Mouse (Mus musculus) olfactory bulb, adult 2 months (tissue): Measurements from ENCODE around the gene Tff3. TPM values are rescaled to one million over a fixed set of nuclear protein-coding genes. Genes with fewer than 3 reads are reported as not detected.

Source experiments
- H3K27ac ChIP-seq: fragments of 200-500 bp; 2 replicates; pipeline ENCODE4 v1.5.1; 2012; ENCODE audit warnings: low read depth, low read length; ENCODE audit not compliant: insufficient read depth
- H3K4me1 ChIP-seq: fragments of 200-500 bp; 2 replicates; pipeline ENCODE4 v1.6.1; 2012; ENCODE audit warnings: low read length; ENCODE audit not compliant: control insufficient read depth, insufficient read depth
- H3K4me3 ChIP-seq: fragments of 200-500 bp; 2 replicates; pipeline ENCODE4 v1.5.1; 2012; ENCODE audit warnings: mild to moderate bottlenecking, low read depth, low read length, moderate library complexity; ENCODE audit not compliant: insufficient read depth
- CTCF ChIP-seq: fragments of 200-500 bp; IDR thresholded peaks from 2 replicates; pipeline ENCODE4 v1.5.1; 2012; ENCODE audit warnings: low read depth, mild to moderate bottlenecking, low read length, moderate library complexity; ENCODE audit not compliant: insufficient read depth
- POLR2A ChIP-seq: fragments of 200-500 bp; IDR thresholded peaks from 2 replicates; pipeline ENCODE4 v1.6.1; 2012; ENCODE audit warnings: mild to moderate bottlenecking, low read depth, low read length, moderate library complexity; ENCODE audit not compliant: insufficient read depth
- WGBS: fragments of 180-500 bp; shearing (Covaris S2); methylation state at CpG from one replicate; pipeline ENCODE4 v1.1.7; 2018; 5-methylcytosine and 5-hydroxymethylcytosine counted together
- polyA plus RNA-seq: library from polyadenylated mRNA; stranded (reverse); fragments of >200 nt; gene quantifications from 2 replicates; pipeline ENCODE4 v1.2.4, GENCODE M21; 2012; ENCODE audit warnings: low replicate concordance; ENCODE audit not compliant: missing spikeins, insufficient read depth, insufficient read length

Tff3 gene
- polyA plus RNA-seq, 1 experiment, result not detected

GRCm38 (mm10) chr17:31133776-31134175 is 4.3 kb upstream of the Tff3 start:
- Histone ChIP-seq H3K4me3 (no peak overlapping the region), H3K27ac (no peak overlapping the region), H3K4me1 (peaks cover 4% of the 10 kb centered on the region; the same call in 1 of the 2 replicates)
- WGBS, result 84% methylated on average over 15 of the region's 15 CpGs
- TF ChIP-seq POLR2A (no peak), CTCF (no peak)

DNA sequence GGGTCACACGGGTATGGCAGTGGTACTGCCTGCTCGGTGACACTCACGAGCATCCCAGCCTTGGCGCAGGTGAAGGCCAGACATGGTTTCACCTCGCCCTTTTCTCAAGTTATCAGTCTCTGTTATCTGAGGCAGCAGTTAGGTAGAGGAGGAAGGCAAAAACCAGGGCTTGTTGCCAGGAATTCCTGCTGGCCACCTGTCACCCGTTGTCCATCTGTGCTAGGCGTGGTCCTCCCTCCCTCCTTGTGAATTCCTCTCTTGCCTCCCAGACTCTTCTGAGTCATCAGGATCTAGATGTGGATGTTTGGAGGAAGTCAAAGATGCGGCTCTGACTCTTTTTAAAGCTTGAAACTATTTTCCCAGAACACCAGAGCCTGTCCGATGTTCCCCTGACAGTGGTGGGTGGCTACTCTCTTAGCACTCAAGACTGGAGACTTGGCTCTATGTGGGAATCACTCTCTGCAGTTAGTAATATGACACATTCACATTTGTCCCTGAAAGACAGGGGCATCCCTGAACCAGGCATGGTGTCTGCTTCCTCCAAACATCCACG is 1.9 kb upstream of the Tff3 start:
- Histone ChIP-seq H3K27ac (no peak overlapping the region), H3K4me3 (no peak overlapping the region), H3K4me1 (peaks cover 4% of the 10 kb centered on the region; the same call in 1 of the 2 replicates)
- 82% methylated on average over 10 of the region's 10 CpGs for WGBS
- no peak for TF ChIP-seq POLR2A
- no peak for TF ChIP-seq CTCF

GRCm38 (mm10) chr17:31128708-31129318 is 633 bp downstream of the Tff3 start:
- no peak for TF ChIP-seq CTCF
- no peak for TF ChIP-seq POLR2A
- WGBS, result 87% methylated on average over 9 of the region's 9 CpGs
- Histone ChIP-seq H3K4me3 (no peak overlapping the region), H3K27ac (no peak overlapping the region), H3K4me1 (peaks cover 2% of the 10 kb centered on the region; the same call in 1 of the 2 replicates)

DNA sequence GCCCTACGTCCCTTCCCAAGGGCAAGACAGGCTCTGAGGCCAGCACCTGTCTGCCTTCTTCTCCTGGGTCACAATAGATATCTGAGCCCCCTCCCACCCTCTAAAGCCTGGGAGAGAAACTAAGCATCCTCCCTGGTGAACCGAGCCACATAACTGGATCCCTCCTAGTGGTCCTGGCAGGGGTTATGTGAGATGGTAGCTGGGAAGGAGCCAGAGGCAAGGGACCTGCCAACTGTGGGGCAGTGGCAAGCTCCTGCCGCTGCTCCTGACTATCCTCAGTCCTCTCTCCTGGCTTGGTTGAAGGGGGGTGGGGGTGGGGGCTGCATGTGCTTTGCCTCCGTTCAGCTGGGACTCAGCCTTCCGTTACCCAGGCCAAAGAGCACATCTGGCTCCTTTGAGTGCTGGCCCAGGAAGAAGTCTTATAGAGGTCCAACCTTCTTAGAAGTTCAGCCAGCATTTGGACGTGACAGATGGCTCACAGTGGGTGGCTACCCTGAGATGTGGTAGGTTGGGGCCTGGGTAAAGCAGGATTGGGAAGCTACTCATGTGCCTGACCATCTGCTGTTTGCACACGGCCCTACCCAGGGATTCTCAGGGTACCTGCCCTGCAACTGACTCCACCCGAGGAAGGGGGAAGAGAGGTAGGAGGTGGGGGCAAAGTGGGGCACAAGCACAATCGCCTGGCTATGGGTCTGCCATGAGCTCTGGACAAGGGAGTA is 3.7 kb downstream of the Tff3 start:
- WGBS, result 59% methylated on average over 9 of the region's 9 CpGs
- TF ChIP-seq POLR2A (no peak), CTCF (no peak)
- no peak overlapping the region for H3K4me3 ChIP-seq
- H3K4me1 ChIP-seq, result no peaks in the 10 kb centered on the region; the same call in 1 of the 2 replicates
- no peak overlapping the region for H3K27ac ChIP-seq

- Histone ChIP-seq H3K4me3 (no peak overlapping the region), H3K27ac (no peak overlapping the region), H3K4me1 (no peaks in the 10 kb centered on the region)
- WGBS, result 12% methylated on average over 8 of the region's 8 CpGs
- no peak for TF ChIP-seq POLR2A
- peak; percentile 91 for TF ChIP-seq CTCF
These were observed 7.5 kb downstream of the Tff3 start for GRCm38 (mm10) chr17:31121975-31122374.

DNA sequence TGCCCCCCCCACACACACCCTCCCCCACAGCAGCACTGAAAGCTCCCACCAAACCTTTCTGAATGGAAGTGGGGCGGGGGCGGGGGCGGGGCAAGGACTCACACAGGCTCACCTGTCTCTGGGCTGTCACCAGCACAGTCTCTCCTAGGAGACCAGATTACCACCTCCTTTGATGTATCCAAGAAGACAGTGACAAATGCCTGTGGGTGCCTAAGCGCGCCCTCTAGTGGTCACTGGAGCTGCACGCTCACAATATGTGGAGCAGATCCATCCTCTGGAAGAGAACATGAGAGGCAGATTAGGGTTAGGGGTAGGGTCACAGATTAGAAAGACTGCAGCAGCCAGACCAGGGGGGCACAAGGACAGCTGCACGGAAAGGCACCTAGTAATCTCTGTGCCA is 10.0 kb downstream of the Tff3 start:
- 8% methylated on average over 7 of the region's 7 CpGs for WGBS
- H3K27ac ChIP-seq, result no peak overlapping the region
- H3K4me1 ChIP-seq, result no peaks in the 10 kb centered on the region
- TF ChIP-seq POLR2A, result no peak
- TF ChIP-seq CTCF, result peak; percentile 28
- H3K4me3 ChIP-seq, result no peak overlapping the region

GRCm38 (mm10) chr17:31117946-31118345 is 11.5 kb downstream of the Tff3 start:
- H3K4me1 ChIP-seq, result no peaks in the 10 kb centered on the region
- TF ChIP-seq CTCF, result no peak
- TF ChIP-seq POLR2A, result no peak
- no peak overlapping the region for H3K4me3 ChIP-seq
- H3K27ac ChIP-seq, result no peak overlapping the region
- 87% methylated on average over 5 of the region's 5 CpGs for WGBS

GRCm38 (mm10) chr17:31116063-31116462 is 13.4 kb downstream of the Tff3 start:
- no peak for TF ChIP-seq POLR2A
- TF ChIP-seq CTCF, result no peak
- H3K4me3 ChIP-seq, result no peak overlapping the region
- no peaks in the 10 kb centered on the region for H3K4me1 ChIP-seq
- no peak overlapping the region for H3K27ac ChIP-seq
- 86% methylated on average over 6 of the region's 6 CpGs for WGBS

GRCm38 (mm10) chr17:31113191-31113856 is 16.1 kb downstream of the Tff3 start:
- WGBS, result 56% methylated on average over 9 of the region's 9 CpGs
- TF ChIP-seq CTCF (no peak), POLR2A (no peak)
- no peak overlapping the region for H3K27ac ChIP-seq
- H3K4me1 ChIP-seq, result no peaks in the 10 kb centered on the region
- H3K4me3 ChIP-seq, result no peak overlapping the region

- no peak overlapping the region for H3K27ac ChIP-seq
- no peak for TF ChIP-seq CTCF
- TF ChIP-seq POLR2A, result no peak
- H3K4me3 ChIP-seq, result no peak overlapping the region
- 83% methylated on average over 15 of the region's 15 CpGs for WGBS
- peaks cover 7% of the 10 kb centered on the region; the same call in 1 of the 2 replicates for H3K4me1 ChIP-seq
These were observed 21.1 kb downstream of the Tff3 start for GRCm38 (mm10) chr17:31108388-31108787.
